Mouse (Mus musculus): Measurements from ENCODE around the gene Arhgef12.
A peak's percentile ranks its signal among the peaks of the same experiment; 100 is the strongest.
"Not testable (repeated sequence)": the region's sequence is repeated elsewhere in the genome, so short reads cannot be mapped to it uniquely, and the experiment has no call there.

The Arhgef12 gene

DNA sequence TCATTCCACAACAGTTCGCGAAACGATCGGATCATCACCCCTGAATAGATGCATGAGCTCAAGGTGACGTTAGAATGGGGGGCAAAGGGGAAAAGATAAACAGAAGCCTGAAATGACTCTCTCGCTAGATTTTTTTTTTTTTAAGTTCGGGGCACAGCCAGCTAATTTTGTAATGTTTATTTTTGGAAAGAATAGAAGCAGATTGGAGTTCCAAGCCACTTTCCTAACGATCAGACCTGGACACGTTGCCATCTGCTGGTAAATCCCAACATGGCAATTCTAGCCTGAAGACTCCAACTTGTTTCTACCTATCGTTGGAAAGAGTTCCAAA is at the start of gene Arhgef12:
Arhgef12 (minus strand) TSS at position 53 of the 331 bp plus-strand sequence.
- peak; percentile 96 for DNase-seq

DNA sequence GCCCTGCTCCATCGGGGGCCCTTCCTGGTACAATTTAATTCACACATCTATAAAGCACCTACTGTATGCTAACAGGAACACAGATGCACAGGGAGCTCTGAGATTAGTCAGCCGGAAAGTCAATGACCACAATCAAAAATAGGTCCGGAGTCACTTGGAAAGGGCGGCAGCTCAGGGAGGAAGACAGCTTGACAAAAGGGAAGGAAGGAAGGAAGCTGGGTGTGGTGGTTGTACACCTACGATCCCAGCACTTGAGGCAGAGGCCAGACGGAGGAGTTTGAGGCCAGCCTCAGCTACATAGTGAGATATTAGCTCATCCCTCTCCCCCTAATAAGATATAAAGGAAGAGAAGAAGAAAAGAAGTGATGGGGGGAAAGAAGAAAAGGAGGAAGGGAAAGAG is 48.9 kb upstream of the Arhgef12 start:
- peak; percentile 92 for DNase-seq

DNA sequence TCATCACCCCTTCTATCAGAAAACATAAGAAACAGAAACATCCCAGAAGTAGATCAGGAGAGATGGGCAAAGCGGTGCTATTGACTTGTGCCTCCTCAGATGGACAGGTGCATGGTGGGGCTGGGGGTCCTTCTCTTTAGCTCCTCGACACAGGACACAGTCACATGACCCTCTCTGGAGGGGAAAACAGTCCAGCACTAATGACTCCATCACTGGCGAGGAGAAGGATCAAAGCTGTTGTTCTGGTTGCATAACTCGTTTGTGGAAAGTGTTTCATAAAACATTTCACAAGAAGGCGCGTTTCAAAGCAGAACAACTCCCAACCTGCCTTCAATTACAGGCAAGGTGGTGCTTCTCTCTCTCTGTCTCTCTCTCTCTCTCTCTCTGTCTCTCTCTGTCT is 44.7 kb upstream of the Arhgef12 start:
- peak; percentile 92 for DNase-seq

DNA sequence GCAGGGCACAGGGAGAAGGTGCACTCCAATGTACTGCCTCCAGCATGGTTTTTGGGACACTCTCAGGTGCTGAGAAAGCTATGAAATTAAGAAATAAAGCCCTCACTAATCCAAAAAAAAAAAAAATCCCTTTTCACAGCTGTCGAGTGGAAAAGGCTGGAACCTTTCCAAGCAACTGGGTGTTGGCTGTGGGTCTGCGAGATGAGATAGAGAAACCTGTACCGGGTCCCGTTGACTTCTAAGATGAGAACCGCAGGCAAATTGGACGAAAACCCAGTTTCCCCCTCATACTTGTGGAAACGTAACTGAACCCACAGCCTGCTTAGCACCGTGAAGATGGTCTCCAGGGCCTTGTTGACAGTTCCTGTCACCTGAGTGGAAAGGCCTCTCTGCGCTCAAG is 43.9 kb upstream of the Arhgef12 start:
- DNase-seq = peak; percentile 91

DNA sequence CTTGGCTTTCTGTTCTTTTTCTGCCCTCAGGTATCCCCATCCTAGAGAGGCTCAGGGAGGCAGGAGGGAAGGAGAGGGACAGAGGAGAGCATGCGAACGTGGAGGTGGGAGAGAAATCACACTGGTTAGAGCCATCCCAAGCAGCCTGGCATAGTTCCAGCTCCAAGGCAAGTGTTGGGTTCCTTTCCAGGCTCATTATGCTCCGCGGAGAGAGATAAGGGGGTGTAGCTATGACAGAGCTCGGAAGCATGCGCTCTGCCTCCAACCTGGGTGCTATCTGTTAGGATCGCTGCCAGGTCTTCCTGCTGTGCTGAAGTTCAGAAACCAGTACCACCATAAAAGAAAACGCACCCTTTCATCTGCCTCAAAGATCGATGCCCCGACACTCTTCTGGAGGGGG is 43.0 kb upstream of the Arhgef12 start:
- DNase-seq = peak; percentile 93

DNA sequence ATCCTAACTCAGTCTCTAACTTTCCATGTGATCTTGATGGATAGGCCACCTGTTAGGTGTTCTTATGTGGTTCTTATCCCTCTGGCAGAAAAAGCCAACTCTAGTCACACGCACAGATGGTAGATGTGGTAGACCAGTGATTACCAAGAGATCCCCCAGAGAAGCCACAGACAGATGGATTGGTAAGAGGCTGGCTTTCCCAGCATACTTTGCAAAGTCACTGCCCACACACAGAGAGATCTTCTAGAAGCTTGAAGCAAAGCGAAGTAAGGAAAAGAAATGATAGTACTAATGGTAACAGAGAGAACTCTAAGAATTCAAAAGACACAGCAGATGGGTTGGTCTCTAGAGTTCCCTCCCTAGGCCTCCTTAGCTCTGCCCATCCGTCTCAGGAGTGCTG is 42.5 kb upstream of the Arhgef12 start:
- no peak for DNase-seq

DNA sequence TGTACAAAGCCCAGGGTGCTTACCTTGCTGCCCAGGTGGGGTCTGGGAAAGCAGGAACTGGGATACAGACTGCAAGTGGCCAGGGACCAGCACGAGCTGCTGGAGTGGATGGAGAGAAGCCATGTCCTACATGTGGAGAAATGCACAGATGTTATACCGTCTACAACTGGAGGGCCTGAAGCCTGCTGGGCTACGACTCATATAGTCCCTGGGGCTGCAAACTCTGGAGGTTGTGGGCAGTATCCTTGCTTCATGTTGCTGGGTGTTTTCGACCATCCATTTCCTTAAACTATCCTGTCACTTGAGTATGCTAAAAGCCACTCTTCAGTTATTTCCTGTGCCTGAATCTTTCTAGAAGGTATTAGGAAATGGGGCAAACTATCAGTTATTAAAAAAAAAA is 38.2 kb upstream of the Arhgef12 start:
- DNase-seq = no peak

DNA sequence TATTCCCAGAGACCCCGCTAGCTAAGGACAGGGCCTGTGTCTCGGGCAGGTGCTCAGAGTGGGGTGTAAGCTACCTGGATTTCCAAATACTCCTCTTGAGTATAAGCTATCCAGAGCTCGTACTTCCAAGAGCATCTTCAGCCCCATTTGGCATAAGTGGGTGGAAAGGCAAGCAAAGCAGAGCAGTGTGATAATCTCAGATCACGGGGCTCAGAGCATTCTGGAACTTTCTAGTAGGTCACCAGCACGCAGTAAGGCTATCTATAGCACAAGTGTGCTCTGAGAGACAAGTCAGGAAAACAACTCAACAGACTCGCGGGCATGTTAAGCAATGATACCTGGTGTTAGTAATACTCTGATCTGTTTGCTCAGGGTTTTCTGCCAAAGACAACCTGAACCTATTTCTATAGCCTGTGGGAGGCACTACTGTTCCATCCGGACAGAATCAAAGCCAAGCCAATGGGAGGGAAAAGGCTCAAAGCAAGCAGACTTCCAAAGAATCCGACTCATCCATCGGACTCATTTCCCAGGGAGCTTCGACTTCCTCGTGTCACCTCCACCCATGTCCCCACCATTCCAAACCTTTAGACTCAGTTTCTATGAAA is 37.3 kb upstream of the Arhgef12 start:
- DNase-seq = no peak

DNA sequence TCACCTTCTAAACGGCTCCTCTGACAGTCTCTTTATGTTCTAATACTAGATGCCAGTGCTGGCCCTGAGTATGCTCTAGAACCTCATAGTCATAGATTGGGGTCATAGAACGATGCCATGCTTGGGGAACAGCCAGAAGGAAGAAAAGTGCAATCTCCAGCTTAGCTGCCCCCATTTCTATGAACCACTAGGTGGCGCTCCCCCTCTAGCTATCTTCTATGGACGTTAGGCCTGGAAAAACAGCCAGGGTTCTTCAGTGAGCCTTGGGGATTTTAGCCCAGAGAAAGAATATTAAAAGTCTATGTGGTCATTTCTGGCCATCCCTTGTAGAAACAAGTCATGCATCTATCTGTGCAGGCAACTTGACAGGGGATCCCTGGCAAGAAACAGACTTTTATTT is 34.8 kb upstream of the Arhgef12 start:
- peak; percentile 93 for DNase-seq

DNA sequence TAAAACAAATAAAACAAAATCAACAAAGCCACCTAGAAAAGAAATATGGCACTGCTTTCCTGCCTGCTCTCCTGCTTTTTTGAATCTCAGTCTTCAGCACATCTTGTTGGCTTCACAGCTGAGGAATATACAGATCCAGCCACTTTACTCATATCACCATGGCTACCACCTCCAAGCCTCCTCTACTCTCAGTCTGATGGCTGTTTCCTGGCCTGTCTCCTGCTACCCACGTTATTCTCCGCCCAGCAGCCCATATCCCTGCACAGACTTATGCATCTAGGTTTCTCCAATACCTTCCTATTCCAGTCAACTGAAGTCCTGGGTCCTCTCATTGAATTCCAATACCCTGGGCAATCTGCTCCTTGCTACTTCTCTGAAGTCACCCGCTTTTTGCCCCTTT is 26.5 kb upstream of the Arhgef12 start:
- no peak for DNase-seq

DNA sequence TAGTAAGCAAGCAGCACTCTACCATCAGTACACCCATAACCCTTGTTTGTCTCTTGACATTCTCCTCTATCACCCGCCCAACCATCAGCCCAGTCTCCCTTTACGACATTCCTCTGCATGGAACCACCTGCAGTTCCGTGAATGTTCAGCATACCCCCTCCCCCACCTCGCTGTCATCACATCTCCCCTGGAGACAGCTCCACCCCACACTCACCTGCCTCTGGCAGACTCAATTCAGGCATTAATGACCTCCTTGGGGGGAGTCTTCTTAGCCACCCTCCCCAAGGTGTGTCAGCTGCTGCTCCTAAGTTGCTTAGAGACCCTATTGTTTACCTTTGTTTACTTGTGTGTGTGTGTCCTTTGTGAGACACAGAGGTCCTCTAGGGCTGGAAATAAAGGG is 25.3 kb upstream of the Arhgef12 start:
- no peak for DNase-seq

DNA sequence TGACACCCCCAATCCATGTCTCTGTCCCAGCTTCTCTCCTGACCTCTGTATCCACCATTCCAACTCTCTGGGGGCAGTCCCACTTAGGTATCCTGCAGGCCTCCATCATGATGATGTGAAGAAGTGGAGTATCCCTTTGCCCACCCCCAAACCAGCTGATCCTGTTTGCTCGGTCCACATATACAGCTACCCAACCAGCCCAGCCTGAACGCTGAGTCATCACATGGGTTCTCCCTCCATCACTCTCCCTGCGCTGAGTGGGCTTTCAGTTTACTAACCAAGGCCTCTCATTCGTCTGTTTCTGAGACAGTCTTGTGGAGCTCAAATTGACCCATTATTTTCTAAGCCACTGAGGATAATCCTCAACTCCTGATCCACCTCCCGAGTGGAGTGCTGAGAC is 24.9 kb upstream of the Arhgef12 start:
- DNase-seq = no peak

DNA sequence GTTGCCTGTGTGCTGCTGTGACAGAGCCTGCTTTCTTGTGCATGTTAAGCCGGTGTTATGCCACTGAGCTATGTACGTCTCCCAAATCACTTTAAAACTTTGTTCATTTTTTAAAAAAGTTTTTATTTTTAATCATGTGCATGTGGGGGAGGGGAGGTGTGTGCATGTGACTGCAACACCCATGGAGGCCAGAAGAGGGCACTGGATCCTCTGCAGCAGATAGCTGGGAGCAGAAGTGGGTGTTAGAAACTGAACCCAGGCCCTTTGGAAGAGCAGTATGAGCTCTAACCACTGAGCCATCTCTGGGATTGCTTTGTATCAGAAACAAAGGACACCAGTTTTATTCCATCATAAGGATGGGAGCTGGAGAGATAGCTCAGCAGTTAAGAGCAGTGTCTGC is 23.6 kb upstream of the Arhgef12 start:
- no peak for DNase-seq

DNA sequence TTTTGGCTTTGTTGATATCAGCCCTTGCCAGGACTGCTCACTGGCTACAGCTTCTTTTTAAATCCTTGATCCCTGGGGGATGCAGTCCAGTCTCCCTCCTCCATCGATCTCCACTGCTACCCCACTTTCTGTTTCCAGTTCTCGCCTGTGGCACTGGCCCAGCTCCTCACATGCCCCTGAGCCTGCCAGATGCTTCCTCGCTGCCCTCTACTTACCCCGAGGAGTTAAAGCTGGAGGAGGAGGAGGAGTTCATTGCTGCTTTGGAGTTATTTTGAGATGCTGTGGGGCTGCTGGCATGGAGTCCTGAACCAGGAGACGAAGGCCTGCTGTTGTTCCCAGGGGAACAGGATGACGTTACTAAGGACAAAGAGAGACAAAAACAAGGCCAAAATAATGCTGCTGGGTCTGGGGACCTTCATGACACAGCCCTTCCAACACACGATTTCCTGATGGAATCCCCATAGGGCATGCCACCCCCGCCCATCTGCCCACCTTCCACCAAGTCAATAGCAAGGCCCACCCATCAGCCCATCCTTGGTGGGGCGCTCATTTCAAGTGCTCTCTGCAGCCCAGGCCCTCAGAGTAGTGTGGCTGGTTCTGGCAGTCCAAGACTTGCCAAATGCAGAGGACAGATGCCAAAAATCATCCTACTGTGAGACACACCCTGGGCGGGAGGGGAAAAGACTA is 20.2 kb upstream of the Arhgef12 start:
- DNase-seq = peak; percentile 99

DNA sequence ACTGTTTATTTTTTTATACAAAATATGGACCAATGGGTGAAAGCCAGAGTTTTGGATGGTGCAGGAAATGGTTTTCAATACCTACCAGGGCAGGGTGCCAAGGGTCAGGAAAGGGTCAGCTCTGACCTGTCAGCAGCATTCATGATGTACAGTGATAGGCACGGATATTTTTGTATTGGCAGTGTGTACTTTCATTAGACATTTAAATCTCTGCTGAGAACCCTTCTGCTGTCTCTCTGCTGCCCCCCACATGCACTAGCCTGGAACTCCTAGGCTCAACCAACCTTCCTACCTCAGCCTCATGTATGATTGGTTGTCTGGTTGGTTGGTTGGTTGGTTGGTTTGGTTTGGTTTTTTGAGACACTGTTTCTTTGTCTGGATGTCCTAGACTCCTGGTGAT is 15.3 kb upstream of the Arhgef12 start:
- DNase-seq = peak; percentile 88

DNA sequence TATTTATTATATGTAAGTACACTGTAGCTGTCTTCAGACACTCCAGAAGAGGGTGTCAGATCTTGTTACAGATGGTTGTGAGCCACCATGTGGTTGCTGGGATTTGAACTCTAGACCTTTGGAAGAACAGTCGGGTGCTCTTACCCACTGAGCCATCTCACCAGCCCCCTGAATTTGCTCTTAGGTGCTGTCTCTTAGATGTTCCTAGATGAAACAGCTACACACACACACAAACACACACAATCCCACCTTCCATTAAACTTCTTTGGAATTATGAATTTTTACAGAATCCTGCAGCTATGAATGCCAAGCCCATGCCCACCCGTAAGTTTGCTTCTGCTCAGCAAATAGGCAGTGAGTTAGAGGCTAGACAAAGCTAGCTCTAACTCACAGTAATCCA is 14.9 kb upstream of the Arhgef12 start:
- not testable (repeated sequence) for DNase-seq

DNA sequence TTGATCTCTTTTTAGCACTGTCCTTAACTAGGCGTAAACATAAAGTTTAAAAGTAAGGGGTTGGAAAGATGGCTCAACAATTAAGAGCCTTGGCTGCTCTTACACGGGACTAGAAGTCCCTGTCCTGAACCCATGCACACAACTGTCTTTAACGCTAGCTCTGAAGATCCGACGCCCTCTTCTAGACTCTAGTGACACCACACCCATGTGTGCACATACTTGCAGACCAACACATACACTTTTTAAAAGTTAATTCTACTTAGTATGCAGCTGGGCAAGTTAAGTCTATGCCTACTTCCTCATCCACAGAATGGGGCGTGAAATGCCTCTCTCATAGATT is 9.9 kb upstream of the Arhgef12 start:
- DNase-seq = no peak

DNA sequence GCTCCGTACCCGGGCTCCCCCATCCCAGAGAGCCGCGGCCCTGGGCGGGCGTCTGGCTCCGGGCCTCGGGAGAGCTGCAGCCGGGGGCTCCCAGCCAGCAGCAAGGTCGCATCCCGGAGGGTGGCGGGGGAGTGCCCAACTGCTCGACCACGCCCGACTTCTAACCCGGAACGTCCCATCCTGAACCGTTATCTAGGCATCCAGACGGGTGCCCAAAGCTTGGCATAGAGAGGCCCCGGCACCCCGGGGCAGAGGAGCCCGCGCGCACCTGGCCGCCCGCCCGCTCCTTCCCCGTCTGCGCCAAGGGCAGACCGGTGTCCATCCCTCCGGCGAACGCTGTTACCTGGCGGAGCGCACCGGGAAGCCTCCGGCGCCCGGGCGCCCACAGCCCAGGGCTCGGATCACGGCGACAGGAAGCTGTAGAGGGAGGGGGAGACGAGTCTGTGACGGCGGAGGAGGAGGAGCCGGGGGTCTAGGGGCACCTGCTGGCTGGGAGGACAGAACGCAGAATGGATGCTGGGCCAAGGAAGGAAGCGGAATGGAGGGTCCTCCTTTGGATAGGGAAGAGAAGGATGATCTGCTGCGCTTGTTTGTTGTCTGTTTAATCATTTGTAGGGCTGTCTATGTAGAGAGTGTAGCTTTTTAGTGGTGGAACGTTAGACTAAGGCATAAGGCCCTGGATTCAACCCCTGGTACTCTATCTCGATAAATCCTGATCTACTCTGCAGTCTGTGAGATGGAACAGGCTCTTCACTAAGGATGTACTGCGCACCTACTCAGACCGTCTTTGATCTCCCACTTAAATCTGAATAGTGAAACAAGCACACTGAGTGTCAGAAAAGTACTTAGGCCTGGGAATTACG is 9.3 kb upstream of the Arhgef12 start, which contains the start of gene Tmem136:
Tmem136 (minus strand) TSS at position 437 of the 863 bp plus-strand sequence.
- DNase-seq = peak; percentile 98

DNA sequence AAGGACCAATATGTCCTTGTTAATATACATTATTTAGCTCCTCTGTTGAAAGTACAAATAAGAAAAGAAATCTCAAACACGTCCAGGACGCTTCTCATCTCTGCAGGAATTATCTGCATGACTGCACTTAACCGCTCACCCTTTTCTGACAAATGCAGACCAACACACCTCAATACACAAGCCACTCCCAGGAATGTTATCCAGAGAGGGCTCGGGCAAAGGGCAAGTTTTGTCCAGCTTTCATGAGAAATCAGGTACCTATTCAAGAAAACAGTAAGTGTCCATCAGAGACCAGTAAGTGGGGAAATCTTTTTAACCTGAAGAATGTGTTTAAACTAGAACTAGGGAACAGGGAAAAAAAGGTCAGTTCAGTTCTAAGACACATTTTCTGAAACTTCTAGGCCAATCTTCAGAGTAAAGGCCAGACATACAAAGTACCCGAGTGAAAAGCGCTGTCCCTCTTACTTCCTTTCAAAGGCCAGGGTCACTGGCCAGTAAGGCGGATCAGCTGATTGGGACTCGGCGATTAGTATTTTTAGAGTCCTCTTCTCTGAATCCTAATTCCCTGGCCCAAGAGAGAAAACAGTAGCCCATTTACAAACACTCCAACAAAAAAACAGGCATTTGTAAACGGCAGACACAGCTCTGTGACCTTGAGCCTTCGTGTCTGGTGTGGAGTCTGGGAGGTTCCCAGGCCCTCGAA is 8.5 kb upstream of the Arhgef12 start:
- no peak for DNase-seq

DNA sequence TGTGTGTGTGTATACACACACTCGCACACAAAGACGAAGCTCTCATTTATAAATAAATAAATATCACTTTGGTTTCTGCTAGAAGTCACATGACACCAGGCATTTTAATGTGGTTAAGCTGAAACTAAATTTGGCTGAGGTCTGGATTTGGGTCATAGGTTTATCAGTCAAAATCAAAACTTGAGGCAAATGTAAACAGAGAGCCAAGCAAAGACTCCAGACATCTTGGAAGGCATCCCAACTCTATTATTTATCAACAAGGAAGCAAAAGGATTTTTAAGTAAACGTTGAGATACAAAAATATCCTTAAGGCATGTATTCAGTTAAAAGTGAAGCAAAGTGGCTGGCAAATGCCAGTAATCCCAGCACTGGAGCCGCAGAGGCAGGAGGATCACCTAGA is 7.8 kb upstream of the Arhgef12 start:
- peak; percentile 13 for DNase-seq

DNA sequence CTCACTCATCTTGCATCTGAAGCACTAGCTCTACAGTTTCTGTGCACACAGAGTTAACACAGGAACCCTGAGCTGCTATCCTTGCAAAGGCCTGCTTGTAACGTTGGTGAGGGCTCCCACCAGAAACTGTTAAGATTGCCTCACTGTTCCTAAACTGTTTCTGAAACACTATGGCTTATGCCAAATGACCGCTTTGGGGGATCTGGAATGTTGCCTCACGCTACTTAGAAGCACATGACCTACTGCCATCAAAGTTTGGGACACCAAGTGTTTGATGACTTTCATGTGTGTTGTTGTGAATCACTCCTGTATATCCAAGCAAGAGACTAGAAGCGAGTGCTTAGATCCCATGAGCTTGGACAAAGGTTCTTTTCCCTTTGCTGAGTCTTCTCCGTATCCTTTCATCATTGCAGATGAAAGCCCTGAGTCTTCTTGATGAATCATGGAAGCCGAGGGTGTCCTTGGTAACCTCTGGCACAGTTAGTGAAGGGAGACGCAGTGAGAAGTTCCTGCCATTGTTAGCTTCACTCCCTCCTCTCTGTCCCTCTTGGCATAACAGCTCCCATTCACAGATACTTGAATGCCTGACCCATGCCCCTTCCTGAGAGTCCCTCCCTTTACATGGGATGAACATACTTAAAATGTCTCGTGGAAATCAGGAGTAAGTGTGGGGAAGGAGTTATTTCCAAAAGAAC is 3.4 kb upstream of the Arhgef12 start:
- DNase-seq = peak; percentile 83

DNA sequence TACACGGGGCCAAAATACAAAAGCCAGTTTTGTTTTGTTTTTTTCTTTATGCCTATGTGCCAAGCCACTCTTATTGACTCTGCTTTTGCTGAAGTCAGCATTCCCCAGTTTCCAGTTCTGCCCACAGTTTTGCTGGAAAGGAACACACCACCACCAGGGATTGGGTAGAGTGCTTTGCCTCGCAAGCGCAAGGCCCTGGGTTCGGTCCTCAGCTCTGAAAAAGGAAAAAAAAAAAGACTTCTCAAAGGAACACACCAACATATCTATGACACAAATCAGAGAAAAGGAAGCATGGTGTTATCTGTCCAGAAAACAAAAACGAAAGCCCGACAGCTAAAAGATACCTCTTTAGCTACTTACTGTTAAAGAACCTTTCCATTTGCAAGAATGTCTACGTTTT is 2.1 kb upstream of the Arhgef12 start:
- peak; percentile 74 for DNase-seq

DNA sequence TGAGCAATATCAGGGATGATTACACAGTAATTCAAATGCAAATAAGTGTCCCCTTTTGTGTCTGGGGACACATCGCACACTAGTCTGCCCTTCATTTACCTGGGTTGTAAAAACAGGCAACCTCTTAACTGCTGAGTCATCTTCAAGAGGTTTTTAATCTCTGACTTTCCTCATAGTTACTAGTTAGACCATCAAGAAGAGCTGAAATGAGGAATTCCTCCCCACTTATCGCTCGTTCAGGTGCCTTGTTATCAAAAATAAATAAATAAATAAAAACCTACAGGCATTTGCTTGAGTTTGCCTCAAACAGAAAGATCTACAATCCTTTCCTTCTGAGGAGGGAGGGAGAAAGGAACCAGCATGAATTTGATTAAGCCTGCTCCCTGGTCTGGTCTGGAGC is 1.7 kb upstream of the Arhgef12 start:
- peak; percentile 73 for DNase-seq

All from heart, adult 11 months (tissue).